Mouse (Mus musculus) olfactory bulb, adult 2 months (tissue): Measurements from ENCODE around the gene Sirt6.

ENCODE experiments used
- CTCF ChIP-seq: fragments of 200-500 bp; IDR thresholded peaks from 2 replicates; pipeline ENCODE4 v1.5.1; 2012; ENCODE audit warnings: low read depth, mild to moderate bottlenecking, low read length, moderate library complexity; ENCODE audit not compliant: insufficient read depth
- POLR2A ChIP-seq: fragments of 200-500 bp; IDR thresholded peaks from 2 replicates; pipeline ENCODE4 v1.6.1; 2012; ENCODE audit warnings: mild to moderate bottlenecking, low read depth, low read length, moderate library complexity; ENCODE audit not compliant: insufficient read depth

DNA sequence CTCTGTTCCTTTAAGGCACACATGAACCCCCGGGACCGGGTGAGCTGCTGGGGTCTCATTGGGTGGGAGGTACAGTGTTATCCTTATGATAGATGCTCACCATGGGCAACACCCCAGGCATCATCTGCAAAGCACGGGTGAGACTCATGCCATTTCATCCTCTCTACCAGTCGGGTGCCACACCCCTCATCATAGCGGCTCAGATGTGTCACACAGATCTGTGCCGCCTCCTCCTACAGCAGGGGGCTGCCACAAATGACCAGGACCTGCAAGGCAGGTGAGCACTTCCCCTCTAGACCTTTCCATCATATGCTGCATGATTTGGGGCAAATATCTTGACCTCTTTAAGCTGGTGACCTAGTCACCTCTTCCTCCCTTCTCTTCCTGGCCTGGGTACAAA, 10.5 kb upstream of the Sirt6 start:
- TF ChIP-seq CTCF (no peak), POLR2A (no peak)
